Mouse (Mus musculus) ES-E14 (cell line): ENCODE results near the gene Rcc2.

Experiments used
- CHD2 ChIP-seq: IDR thresholded peaks from 2 replicates; pipeline ENCODE4 v1.6.1; 2014; ENCODE audit warnings: mild to moderate bottlenecking, low read depth, low read length, inconsistent platforms
- HCFC1 ChIP-seq: IDR thresholded peaks from 2 replicates; pipeline ENCODE4 v1.6.1; 2012; ENCODE audit warnings: low read length, inconsistent platforms, borderline replicate concordance; ENCODE audit not compliant: insufficient read depth

DNA sequence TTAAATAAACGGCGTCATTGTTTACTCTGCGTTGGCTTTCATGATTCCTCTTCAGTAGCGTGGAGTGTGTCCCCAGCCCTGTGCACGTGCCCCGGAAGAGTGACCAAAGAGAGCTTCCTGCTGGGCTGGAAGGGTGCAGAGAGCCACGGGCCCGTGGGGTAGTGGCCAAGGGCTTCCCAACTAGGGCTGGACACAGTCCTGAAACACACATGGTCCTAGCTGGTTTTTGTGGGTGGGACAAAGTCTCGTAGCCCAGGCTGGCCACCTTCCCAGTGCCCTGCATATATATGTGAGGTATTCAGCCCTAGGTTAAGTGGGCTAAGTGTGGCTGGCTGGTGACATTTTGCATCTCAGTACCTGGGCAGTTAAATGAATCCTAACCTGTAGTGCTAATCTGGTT, 22.9 kb downstream of the Rcc2 start:
- no peak for TF ChIP-seq HCFC1
- TF ChIP-seq CHD2 = no peak
